Mouse (Mus musculus): Measurements from ENCODE around the gene Rec114. TPM values are rescaled to one million over a fixed set of nuclear protein-coding genes. Genes with fewer than 3 reads are reported as not detected.

Gene Rec114
- polyA plus RNA-seq, 1 experiment: 5.0 TPM

- WGBS: 45% methylated on average over 5 of the region's 5 CpGs
- no peak for DNase-seq (ENCODE audit: low read depth in 1 of 2, low spot score in 2 of 2)
- H3K36me3 ChIP-seq (ENCODE audit: control insufficient read depth, insufficient read depth, low read length): no peaks in the 10 kb centered on the region
- no peak overlapping the region for H3K27ac ChIP-seq (ENCODE audit: insufficient read depth, low read length)
- no peaks in the 10 kb centered on the region for H3K4me1 ChIP-seq (ENCODE audit: control insufficient read depth, insufficient read depth, insufficient read length)
- no peaks in the 10 kb centered on the region for H3K27me3 ChIP-seq (ENCODE audit: control insufficient read depth, insufficient read depth, low read length)
- no peak overlapping the region for H3K4me3 ChIP-seq (ENCODE audit: extremely low read depth, insufficient read depth, insufficient read length)
- TF ChIP-seq CTCF (IDR thresholded peaks at IDR 0.05; ENCODE audit: extremely low read depth, insufficient read depth, insufficient read length, insufficient replicate concordance): no peak
These were observed 24.3 kb downstream of the Rec114 start for GRCm38 (mm10) chr9:58719471-58719870.

GRCm38 (mm10) chr9:58718964-58719363 lies 24.8 kb downstream of the Rec114 start:
- Histone ChIP-seq H3K27ac (ENCODE audit: insufficient read depth, low read length) (no peak overlapping the region), H3K36me3 (ENCODE audit: control insufficient read depth, insufficient read depth, low read length) (no peaks in the 10 kb centered on the region), H3K4me1 (ENCODE audit: control insufficient read depth, insufficient read depth, insufficient read length) (no peaks in the 10 kb centered on the region), H3K27me3 (ENCODE audit: control insufficient read depth, insufficient read depth, low read length) (no peaks in the 10 kb centered on the region), H3K4me3 (ENCODE audit: extremely low read depth, insufficient read depth, insufficient read length) (no peak overlapping the region)
- DNase-seq (ENCODE audit: low read depth in 1 of 2, low spot score in 2 of 2): no peak
- TF ChIP-seq CTCF (IDR thresholded peaks at IDR 0.05; ENCODE audit: extremely low read depth, insufficient read depth, insufficient read length, insufficient replicate concordance): no peak
- WGBS: 8% methylated on average over 3 of the region's 3 CpGs

GRCm38 (mm10) chr9:58716886-58717285 lies 26.9 kb downstream of the Rec114 start:
- Histone ChIP-seq H3K36me3 (ENCODE audit: control insufficient read depth, insufficient read depth, low read length) (no peaks in the 10 kb centered on the region), H3K4me3 (ENCODE audit: extremely low read depth, insufficient read depth, insufficient read length) (no peak overlapping the region), H3K4me1 (ENCODE audit: control insufficient read depth, insufficient read depth, insufficient read length) (no peaks in the 10 kb centered on the region), H3K27me3 (ENCODE audit: control insufficient read depth, insufficient read depth, low read length) (no peaks in the 10 kb centered on the region), H3K27ac (ENCODE audit: insufficient read depth, low read length) (no peak overlapping the region)
- TF ChIP-seq CTCF (IDR thresholded peaks at IDR 0.05; ENCODE audit: extremely low read depth, insufficient read depth, insufficient read length, insufficient replicate concordance) (no peak), POLR2A (IDR thresholded peaks at IDR 0.05; ENCODE audit: low read depth, low read length) (no peak)
- 20% methylated on average over 2 of the region's 2 CpGs for WGBS
- no peak for DNase-seq (ENCODE audit: low read depth in 1 of 2, low spot score in 2 of 2)

GRCm38 (mm10) chr9:58710642-58711041 lies 33.1 kb downstream of the Rec114 start:
- H3K36me3 ChIP-seq (ENCODE audit: control insufficient read depth, insufficient read depth, low read length): no peaks in the 10 kb centered on the region
- no peak overlapping the region for H3K27ac ChIP-seq (ENCODE audit: insufficient read depth, low read length)
- H3K27me3 ChIP-seq (ENCODE audit: control insufficient read depth, insufficient read depth, low read length): no peaks in the 10 kb centered on the region
- no peak overlapping the region for H3K4me3 ChIP-seq (ENCODE audit: extremely low read depth, insufficient read depth, insufficient read length)
- no peak for TF ChIP-seq CTCF (IDR thresholded peaks at IDR 0.05; ENCODE audit: extremely low read depth, insufficient read depth, insufficient read length, insufficient replicate concordance)
- TF ChIP-seq POLR2A (IDR thresholded peaks at IDR 0.05; ENCODE audit: low read depth, low read length): no peak
- 85% methylated on average over 7 of the region's 7 CpGs for WGBS
- no peak for DNase-seq (ENCODE audit: low read depth in 1 of 2, low spot score in 2 of 2)
- no peaks in the 10 kb centered on the region for H3K4me1 ChIP-seq (ENCODE audit: control insufficient read depth, insufficient read depth, insufficient read length)

- Histone ChIP-seq H3K4me1 (ENCODE audit: control insufficient read depth, insufficient read depth, insufficient read length) (no peaks in the 10 kb centered on the region), H3K36me3 (ENCODE audit: control insufficient read depth, insufficient read depth, low read length) (no peaks in the 10 kb centered on the region), H3K27me3 (ENCODE audit: control insufficient read depth, insufficient read depth, low read length) (no peaks in the 10 kb centered on the region), H3K27ac (ENCODE audit: insufficient read depth, low read length) (no peak overlapping the region), H3K4me3 (ENCODE audit: extremely low read depth, insufficient read depth, insufficient read length) (no peak overlapping the region)
- 6% methylated on average over 2 of the region's 2 CpGs for WGBS
- TF ChIP-seq POLR2A (IDR thresholded peaks at IDR 0.05; ENCODE audit: low read depth, low read length): no peak
- TF ChIP-seq CTCF (IDR thresholded peaks at IDR 0.05; ENCODE audit: extremely low read depth, insufficient read depth, insufficient read length, insufficient replicate concordance): peak; percentile 23; the same call in 1 of the 2 replicates
- DNase-seq (ENCODE audit: low read depth in 1 of 2, low spot score in 2 of 2): peak in 1 of 2 experiments; percentile 18
These were observed 33.8 kb downstream of the Rec114 start for GRCm38 (mm10) chr9:58709939-58710338.

- H3K4me3 ChIP-seq (ENCODE audit: extremely low read depth, insufficient read depth, insufficient read length): no peak overlapping the region
- DNase-seq (ENCODE audit: low read depth in 1 of 2, low spot score in 2 of 2): no peak
- no peak overlapping the region for H3K27ac ChIP-seq (ENCODE audit: insufficient read depth, low read length)
- no peaks in the 10 kb centered on the region for H3K36me3 ChIP-seq (ENCODE audit: control insufficient read depth, insufficient read depth, low read length)
- no peaks in the 10 kb centered on the region for H3K27me3 ChIP-seq (ENCODE audit: control insufficient read depth, insufficient read depth, low read length)
- no peaks in the 10 kb centered on the region for H3K4me1 ChIP-seq (ENCODE audit: control insufficient read depth, insufficient read depth, insufficient read length)
- no peak for TF ChIP-seq POLR2A (IDR thresholded peaks at IDR 0.05; ENCODE audit: low read depth, low read length)
- TF ChIP-seq CTCF (IDR thresholded peaks at IDR 0.05; ENCODE audit: extremely low read depth, insufficient read depth, insufficient read length, insufficient replicate concordance): no peak
- 86% methylated on average over 11 of the region's 11 CpGs for WGBS
These were observed 36.0 kb downstream of the Rec114 start for GRCm38 (mm10) chr9:58707796-58708195.

- H3K27me3 ChIP-seq (ENCODE audit: control insufficient read depth, insufficient read depth, low read length): no peaks in the 10 kb centered on the region
- H3K4me1 ChIP-seq (ENCODE audit: control insufficient read depth, insufficient read depth, insufficient read length): no peaks in the 10 kb centered on the region
- DNase-seq (ENCODE audit: low read depth in 1 of 2, low spot score in 2 of 2): no peak
- TF ChIP-seq CTCF (IDR thresholded peaks at IDR 0.05; ENCODE audit: extremely low read depth, insufficient read depth, insufficient read length, insufficient replicate concordance): no peak
- no peak for TF ChIP-seq POLR2A (IDR thresholded peaks at IDR 0.05; ENCODE audit: low read depth, low read length)
- no peaks in the 10 kb centered on the region for H3K36me3 ChIP-seq (ENCODE audit: control insufficient read depth, insufficient read depth, low read length)
- H3K4me3 ChIP-seq (ENCODE audit: extremely low read depth, insufficient read depth, insufficient read length): no peak overlapping the region
- H3K27ac ChIP-seq (ENCODE audit: insufficient read depth, low read length): no peak overlapping the region
- 88% methylated on average over 7 of the region's 7 CpGs for WGBS
These were observed 37.7 kb downstream of the Rec114 start for GRCm38 (mm10) chr9:58706024-58706423.
